Mouse (Mus musculus): ENCODE measurements at regions not wholly inside any gene's neighbourhood (a gene's known extent, or its start where the extent isn't known, plus 50 kb on each side); places are given as distances from the start of the nearest gene placed in this dataset.

GRCm38 (mm10) chr12:35694253-35694652, 159.4 kb upstream of the Ahr start:
- no peak for TF ChIP-seq CTCF (IDR thresholded peaks at IDR 0.05; ENCODE audit: low read depth)
- no peak overlapping the region for H3K9ac ChIP-seq
- H3K27me3 ChIP-seq (ENCODE audit: insufficient read depth, low read length) = no peaks in the 10 kb centered on the region
- no peak overlapping the region for H3K4me2 ChIP-seq (ENCODE audit: low read depth)
- H3K9me3 ChIP-seq (ENCODE audit: low read length) = no peaks in the 10 kb centered on the region
- DNase-seq (no peak), ATAC-seq (no peak)
- no peak overlapping the region for H3K27ac ChIP-seq (ENCODE audit: low read depth, low read length)
- no peaks in the 10 kb centered on the region for H3K4me1 ChIP-seq (ENCODE audit: insufficient read depth)
- 84% methylated on average over 3 of the region's 3 CpGs for WGBS
- no peak overlapping the region for H3K4me3 ChIP-seq (ENCODE audit: low read depth, low read length)
- H3K36me3 ChIP-seq (ENCODE audit: insufficient read depth) = no peaks in the 10 kb centered on the region

GRCm38 (mm10) chr12:35690914-35691313, 156.1 kb upstream of the Ahr start:
- Histone ChIP-seq H3K27me3 (ENCODE audit: insufficient read depth, low read length) (no peaks in the 10 kb centered on the region), H3K4me2 (ENCODE audit: low read depth) (no peak overlapping the region), H3K27ac (ENCODE audit: low read depth, low read length) (no peak overlapping the region), H3K36me3 (ENCODE audit: insufficient read depth) (no peaks in the 10 kb centered on the region), H3K4me1 (ENCODE audit: insufficient read depth) (no peaks in the 10 kb centered on the region), H3K9me3 (ENCODE audit: low read length) (no peaks in the 10 kb centered on the region), H3K4me3 (ENCODE audit: low read depth, low read length) (no peak overlapping the region), H3K9ac (no peak overlapping the region)
- no peak for ATAC-seq
- DNase-seq = no peak
- 80% methylated on average over 3 of the region's 3 CpGs for WGBS
- TF ChIP-seq CTCF (IDR thresholded peaks at IDR 0.05; ENCODE audit: low read depth) = no peak

GRCm38 (mm10) chr12:35686231-35686630, 151.4 kb upstream of the Ahr start:
- WGBS = 94% methylated on average over 2 of the region's 2 CpGs
- TF ChIP-seq CTCF (IDR thresholded peaks at IDR 0.05; ENCODE audit: low read depth) = no peak
- Histone ChIP-seq H3K36me3 (ENCODE audit: insufficient read depth) (no peaks in the 10 kb centered on the region), H3K4me1 (ENCODE audit: insufficient read depth) (no peaks in the 10 kb centered on the region), H3K27ac (ENCODE audit: low read depth, low read length) (no peak overlapping the region), H3K9ac (no peak overlapping the region), H3K4me3 (ENCODE audit: low read depth, low read length) (no peak overlapping the region), H3K9me3 (ENCODE audit: low read length) (no peaks in the 10 kb centered on the region), H3K4me2 (ENCODE audit: low read depth) (no peak overlapping the region), H3K27me3 (ENCODE audit: insufficient read depth, low read length) (no peaks in the 10 kb centered on the region)
- no peak for DNase-seq
- ATAC-seq = no peak

- no peak overlapping the region for H3K4me3 ChIP-seq (ENCODE audit: low read depth, low read length)
These were observed 150.4 kb upstream of the Ahr start for GRCm38 (mm10) chr12:35685189-35685588.

GRCm38 (mm10) chr12:35681864-35682449, 147.1 kb upstream of the Ahr start:
- Histone ChIP-seq H3K9ac (no peak overlapping the region), H3K4me2 (ENCODE audit: low read depth) (no peak overlapping the region), H3K4me1 (ENCODE audit: insufficient read depth) (no peaks in the 10 kb centered on the region), H3K27me3 (ENCODE audit: insufficient read depth, low read length) (no peaks in the 10 kb centered on the region), H3K36me3 (ENCODE audit: insufficient read depth) (no peaks in the 10 kb centered on the region), H3K27ac (ENCODE audit: low read depth, low read length) (no peak overlapping the region), H3K9me3 (ENCODE audit: low read length) (no peaks in the 10 kb centered on the region), H3K4me3 (ENCODE audit: low read depth, low read length) (no peak overlapping the region)
- ATAC-seq (no peak), DNase-seq (no peak)
- TF ChIP-seq CTCF (IDR thresholded peaks at IDR 0.05; ENCODE audit: low read depth) = no peak

More at GRCm38 (mm10) chr12:35685189-35685588, 150.4 kb upstream of the Ahr start:
- no peaks in the 10 kb centered on the region for H3K9me3 ChIP-seq (ENCODE audit: low read length)
- no peak for ATAC-seq
- no peak overlapping the region for H3K27ac ChIP-seq (ENCODE audit: low read depth, low read length)
- no peaks in the 10 kb centered on the region for H3K36me3 ChIP-seq (ENCODE audit: insufficient read depth)
- H3K9ac ChIP-seq = no peak overlapping the region
- no peaks in the 10 kb centered on the region for H3K27me3 ChIP-seq (ENCODE audit: insufficient read depth, low read length)
- DNase-seq = no peak
- no peaks in the 10 kb centered on the region for H3K4me1 ChIP-seq (ENCODE audit: insufficient read depth)
- TF ChIP-seq CTCF (IDR thresholded peaks at IDR 0.05; ENCODE audit: low read depth) = no peak
- no peak overlapping the region for H3K4me2 ChIP-seq (ENCODE audit: low read depth)
- 65% methylated on average over 3 of the region's 3 CpGs for WGBS

GRCm38 (mm10) chr12:35679903-35680302, 145.1 kb upstream of the Ahr start:
- Histone ChIP-seq H3K27ac (ENCODE audit: low read depth, low read length) (no peak overlapping the region), H3K4me3 (ENCODE audit: low read depth, low read length) (no peak overlapping the region), H3K36me3 (ENCODE audit: insufficient read depth) (no peaks in the 10 kb centered on the region), H3K4me2 (ENCODE audit: low read depth) (no peak overlapping the region), H3K4me1 (ENCODE audit: insufficient read depth) (no peaks in the 10 kb centered on the region), H3K27me3 (ENCODE audit: insufficient read depth, low read length) (no peaks in the 10 kb centered on the region), H3K9me3 (ENCODE audit: low read length) (no peaks in the 10 kb centered on the region), H3K9ac (no peak overlapping the region)
- ATAC-seq (no peak), DNase-seq (no peak)
- WGBS = 80% methylated on average over 4 of the region's 4 CpGs
- TF ChIP-seq CTCF (IDR thresholded peaks at IDR 0.05; ENCODE audit: low read depth) = no peak

- ATAC-seq = no peak
These were observed 144.2 kb upstream of the Ahr start for GRCm38 (mm10) chr12:35679025-35679424.

More at GRCm38 (mm10) chr12:35679025-35679424, 144.2 kb upstream of the Ahr start:
- H3K9me3 ChIP-seq (ENCODE audit: low read length) = no peaks in the 10 kb centered on the region
- no peak overlapping the region for H3K4me2 ChIP-seq (ENCODE audit: low read depth)
- 62% methylated on average over 2 of the region's 2 CpGs for WGBS
- no peak for TF ChIP-seq CTCF (IDR thresholded peaks at IDR 0.05; ENCODE audit: low read depth)
- H3K27me3 ChIP-seq (ENCODE audit: insufficient read depth, low read length) = no peaks in the 10 kb centered on the region
- H3K9ac ChIP-seq = no peak overlapping the region
- no peak overlapping the region for H3K27ac ChIP-seq (ENCODE audit: low read depth, low read length)
- no peaks in the 10 kb centered on the region for H3K4me1 ChIP-seq (ENCODE audit: insufficient read depth)
- H3K36me3 ChIP-seq (ENCODE audit: insufficient read depth) = no peaks in the 10 kb centered on the region
- no peak for DNase-seq
- H3K4me3 ChIP-seq (ENCODE audit: low read depth, low read length) = no peak overlapping the region
